Mouse (Mus musculus) heart, adult 2 months (tissue): ENCODE results near the gene Trim31.

Source experiments
- CTCF ChIP-seq: fragments of 200-600 bp; IDR thresholded peaks from 2 replicates; pipeline ENCODE4 v1.8.1; 2022; ENCODE audit warnings: antibody characterized with exemption, mild to moderate bottlenecking, moderate library complexity
- POLR2A ChIP-seq: fragments of 200-500 bp; IDR thresholded peaks from 2 replicates; pipeline ENCODE4 v1.6.1; 2011; ENCODE audit warnings: mild to moderate bottlenecking, low read depth, low read length, control low read depth; ENCODE audit not compliant: insufficient read depth

- TF ChIP-seq POLR2A (no peak), CTCF (no peak)
Observed at GRCm38 (mm10) chr17:36883350-36883749, 14.6 kb upstream of the Trim31 start.
